Mouse (Mus musculus): ENCODE data around the gene Fkbp6.

GRCm38 (mm10) chr5:135301916-135302315 is 47.9 kb downstream of the Fkbp6 start:
- TF ChIP-seq CTCF (IDR thresholded peaks at IDR 0.05; ENCODE audit: low read depth, low read length) = no peak
- no peak for TF ChIP-seq TAL1 (conservative IDR thresholded peaks at IDR 0.05; ENCODE audit: low read depth, low read length)
